Mouse (Mus musculus) G1E (cell line): ENCODE results near the gene Ptbp2.

Experiments used
- CTCF ChIP-seq: IDR thresholded peaks from 2 replicates; pipeline ENCODE4 v1.5.1; 2012; ENCODE audit warnings: low read depth, low read length, inconsistent platforms, mixed read lengths
- TAL1 ChIP-seq: conservative IDR thresholded peaks from 2 replicates; pipeline ENCODE4 v1.6.1; 2012; ENCODE audit warnings: low read depth, low read length, inconsistent platforms, mixed read lengths

- TF ChIP-seq CTCF (no peak), TAL1 (no peak)
Observed at GRCm38 (mm10) chr3:119779261-119779660, 5.0 kb downstream of the Ptbp2 start.
